Mouse (Mus musculus) intestine, postnatal 0 days (tissue): ENCODE measurements at regions not wholly inside any gene's neighbourhood (a gene's known extent, or its start where the extent isn't known, plus 50 kb on each side); places are given as distances from the start of the nearest gene placed in this dataset.

ENCODE experiments used
- ATAC-seq: fragments of 200-750 bp; cut with Nextera tagmentation; 2 replicates; pipeline ENCODE4 v1.8.0; 2017; ENCODE audit warnings: mild to moderate bottlenecking, moderate TSS enrichment, moderate library complexity
- H3K27ac ChIP-seq: fragments of 300-500 bp; sonication (generic); 2 replicates; pipeline ENCODE4 v1.5.1; 2014; ENCODE audit warnings: mild to moderate bottlenecking, low read depth, low read length, moderate library complexity
- H3K27me3 ChIP-seq: fragments of 300-500 bp; sonication (generic); replicated peaks from 2 replicates; pipeline ENCODE4 v1.6.1; 2014; ENCODE audit warnings: low read length, mixed read lengths; ENCODE audit not compliant: control insufficient read depth, insufficient read depth
- H3K36me3 ChIP-seq: fragments of 300-500 bp; sonication (generic); 2 replicates; pipeline ENCODE4 v1.6.1; 2014; ENCODE audit warnings: mild to moderate bottlenecking, moderate library complexity; ENCODE audit not compliant: control insufficient read depth, insufficient read depth
- H3K4me1 ChIP-seq: fragments of 300-500 bp; sonication (generic); replicated peaks from 2 replicates; pipeline ENCODE4 v1.6.1; 2014; ENCODE audit warnings: antibody characterized with exemption, low read length, mixed read lengths; ENCODE audit not compliant: control insufficient read depth, insufficient read depth
- H3K4me2 ChIP-seq: fragments of 300-500 bp; sonication (generic); replicated peaks from 2 replicates; pipeline ENCODE4 v1.6.1; 2014; ENCODE audit warnings: low read depth, mild to moderate bottlenecking, moderate library complexity
- H3K4me3 ChIP-seq: fragments of 300-500 bp; sonication (generic); 2 replicates; pipeline ENCODE4 v1.5.1; 2014; ENCODE audit warnings: low read depth, low read length
- H3K9ac ChIP-seq: fragments of 300-500 bp; sonication (generic); 2 replicates; pipeline ENCODE4 v1.6.1; 2014; ENCODE audit warnings: mild to moderate bottlenecking, low read depth, low read length
- H3K9me3 ChIP-seq: fragments of 300-500 bp; sonication (generic); 2 replicates; pipeline ENCODE4 v1.6.1; 2016; ENCODE audit warnings: mixed run types; ENCODE audit not compliant: control insufficient read depth
- CTCF ChIP-seq: sonication (generic); IDR thresholded peaks from 2 replicates; pipeline ENCODE4 v1.5.1; 2016; ENCODE audit warnings: low read depth, mild to moderate bottlenecking, control low read depth, antibody characterized with exemption, moderate library complexity

DNA sequence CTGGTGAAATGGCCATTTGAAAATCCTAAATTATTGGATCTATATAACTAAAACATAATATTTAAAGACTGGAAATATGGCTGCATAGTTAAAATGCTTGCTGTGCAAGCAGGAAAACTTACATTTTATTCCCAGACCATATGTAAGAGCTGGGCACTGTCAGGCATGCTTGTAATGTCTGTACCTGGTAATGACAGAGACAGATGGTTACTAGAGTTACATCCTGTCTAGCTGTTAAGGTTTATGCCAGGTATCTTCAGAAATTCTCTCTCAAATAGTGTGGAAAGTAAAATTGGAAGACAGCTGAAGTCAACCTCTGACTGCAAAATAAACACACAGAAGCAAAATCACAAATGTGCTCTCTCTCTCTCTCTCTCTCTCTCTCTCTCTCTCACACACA lies 1077.8 kb upstream of the Kcnd2 start:
- no peaks in the 10 kb centered on the region for H3K27me3 ChIP-seq
- no peak overlapping the region for H3K9ac ChIP-seq
- no peaks in the 10 kb centered on the region for H3K36me3 ChIP-seq
- no peaks in the 10 kb centered on the region for H3K4me1 ChIP-seq
- no peak for ATAC-seq
- H3K4me2 ChIP-seq: no peak overlapping the region
- no peak overlapping the region for H3K4me3 ChIP-seq
- TF ChIP-seq CTCF: no peak
- no peak overlapping the region for H3K27ac ChIP-seq
- H3K9me3 ChIP-seq: no peaks in the 10 kb centered on the region
